Mouse (Mus musculus) C2C12 (cell line): ENCODE results near the gene Phlda2.

Source experiments
- CEBPB ChIP-seq: IDR thresholded peaks from one replicate; pipeline ENCODE4 v1.6.1; 2011; ENCODE audit warnings: low read depth, mild to moderate bottlenecking, control low read depth, moderate library complexity
- CTCF ChIP-seq: IDR thresholded peaks from one replicate; pipeline ENCODE4 v1.5.1; 2011; ENCODE audit not compliant: control insufficient read depth, insufficient read depth, insufficient read length
- FOSL1 ChIP-seq: IDR thresholded peaks from one replicate; pipeline ENCODE4 v1.8.0; 2011; ENCODE audit warnings: mild to moderate bottlenecking, low read length; ENCODE audit not compliant: poor library complexity, insufficient read depth, severe bottlenecking
- MAX ChIP-seq: IDR thresholded peaks from one replicate; pipeline ENCODE4 v1.6.1; 2011; ENCODE audit warnings: mild to moderate bottlenecking, control low read depth
- MYOD1 ChIP-seq: IDR thresholded peaks from one replicate; pipeline ENCODE4 v1.6.1; 2011; ENCODE audit warnings: low read depth; ENCODE audit not compliant: control insufficient read depth, insufficient read length
- MYOG ChIP-seq: IDR thresholded peaks from one replicate; pipeline ENCODE4 v1.6.1; 2011; ENCODE audit not compliant: control insufficient read depth, insufficient read length; ENCODE audit errors: extremely low read depth
- USF1 ChIP-seq: IDR thresholded peaks from one replicate; pipeline ENCODE4 v1.6.1; 2011; ENCODE audit warnings: low read depth, mild to moderate bottlenecking, control low read depth, moderate library complexity

- no peak for TF ChIP-seq CTCF
- TF ChIP-seq USF1: no peak
- no peak for TF ChIP-seq MAX
- no peak for TF ChIP-seq CEBPB
- no peak for TF ChIP-seq MYOG
- TF ChIP-seq FOSL1: no peak
- no peak for TF ChIP-seq MYOD1
Measured at GRCm38 (mm10) chr7:143510593-143511334, 7.8 kb upstream of the Phlda2 start.
